Mouse (Mus musculus) spleen, postnatal 4 days (tissue): Measurements from ENCODE around the gene Wnt7b.
A peak's percentile ranks its signal among the peaks of the same experiment; 100 is the strongest.

Experiments
- DNase-seq, 2 experiments: peaks; one replicate each; pipeline ENCODE4 v3.0.0; 2022; ENCODE audit warnings: low spot score in 2 of 2

Gene Wnt7b

DNA sequence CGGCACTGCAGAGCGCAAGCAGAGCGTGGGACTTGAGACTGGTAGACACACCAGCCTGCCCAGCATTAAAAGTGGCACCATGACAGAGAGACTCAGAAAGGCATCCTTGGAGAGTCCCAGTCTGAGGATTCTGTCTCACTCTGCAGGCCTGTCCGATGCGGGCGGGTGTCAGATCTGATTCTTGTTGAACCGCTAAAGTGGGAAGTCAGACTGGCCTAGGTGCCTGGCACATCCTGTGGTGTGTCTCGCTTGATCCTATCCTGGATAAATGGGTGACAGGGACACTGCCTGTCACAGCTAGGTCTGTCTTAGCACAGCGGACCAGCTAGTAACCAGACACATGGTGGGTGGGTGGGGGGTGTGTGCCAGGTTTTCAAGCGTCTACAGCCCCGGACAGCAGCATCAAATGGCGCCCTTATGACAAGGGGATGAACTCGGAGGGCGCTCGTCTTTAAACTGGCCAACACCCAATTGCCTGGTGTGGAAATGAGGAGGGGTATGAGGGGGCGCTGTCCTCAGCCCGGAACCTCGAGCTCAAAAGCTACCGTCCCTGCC lies at the start of gene Wnt7b:
Wnt7b (minus strand) TSS at position 118 of the 555 bp plus-strand sequence.
- DNase-seq, result no peak

DNA sequence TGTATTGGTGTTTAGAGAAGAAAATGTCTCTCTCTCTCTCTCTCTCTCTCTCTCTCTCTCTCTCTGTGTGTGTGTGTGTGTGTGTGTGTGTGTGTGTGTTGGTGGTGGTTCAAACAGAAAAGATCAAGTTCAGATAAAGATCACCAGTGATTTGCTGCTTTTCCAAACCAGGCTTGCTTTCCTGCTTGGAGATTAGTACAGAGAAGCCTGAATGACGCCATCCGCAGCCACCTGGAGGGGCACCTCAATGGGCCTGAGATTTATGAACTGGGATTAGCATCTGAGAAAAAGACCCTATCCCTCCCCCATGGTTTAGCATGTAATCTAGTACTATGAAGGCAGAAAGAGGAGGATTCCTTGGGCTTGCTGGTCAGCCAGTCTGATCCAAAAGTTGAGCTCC lies 49.3 kb upstream of the Wnt7b start:
- DNase-seq, result no peak

DNA sequence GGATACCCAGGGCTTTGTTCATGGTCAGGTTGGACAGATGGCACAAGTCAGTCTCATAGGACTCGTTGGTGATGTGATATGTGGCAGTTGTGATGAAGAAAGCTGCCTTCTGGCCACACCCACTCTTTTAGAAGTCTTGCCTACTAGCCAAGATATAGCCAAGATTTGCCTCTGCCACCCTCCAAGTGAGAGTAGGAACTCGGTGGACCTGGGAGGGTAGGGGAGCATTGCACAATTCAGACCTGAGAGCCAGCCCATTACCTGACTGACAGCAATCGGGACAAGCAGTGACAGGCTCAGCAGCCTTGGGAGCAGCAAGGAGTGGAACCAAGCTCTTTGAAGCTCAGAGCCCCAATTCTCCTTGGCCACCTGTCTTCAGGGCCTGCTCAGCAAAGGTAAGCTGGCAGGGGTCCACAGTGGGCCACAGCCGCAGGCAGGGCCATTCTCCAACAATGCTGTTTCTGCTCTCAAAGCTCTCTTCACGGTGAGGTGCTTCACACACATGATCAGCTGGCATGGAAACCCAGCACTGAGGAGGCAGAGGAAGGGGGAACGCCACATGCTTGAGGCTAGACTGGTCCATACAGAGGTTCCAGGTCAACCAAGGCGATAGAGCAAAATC lies 47.8 kb upstream of the Wnt7b start:
- DNase-seq, result no peak

DNA sequence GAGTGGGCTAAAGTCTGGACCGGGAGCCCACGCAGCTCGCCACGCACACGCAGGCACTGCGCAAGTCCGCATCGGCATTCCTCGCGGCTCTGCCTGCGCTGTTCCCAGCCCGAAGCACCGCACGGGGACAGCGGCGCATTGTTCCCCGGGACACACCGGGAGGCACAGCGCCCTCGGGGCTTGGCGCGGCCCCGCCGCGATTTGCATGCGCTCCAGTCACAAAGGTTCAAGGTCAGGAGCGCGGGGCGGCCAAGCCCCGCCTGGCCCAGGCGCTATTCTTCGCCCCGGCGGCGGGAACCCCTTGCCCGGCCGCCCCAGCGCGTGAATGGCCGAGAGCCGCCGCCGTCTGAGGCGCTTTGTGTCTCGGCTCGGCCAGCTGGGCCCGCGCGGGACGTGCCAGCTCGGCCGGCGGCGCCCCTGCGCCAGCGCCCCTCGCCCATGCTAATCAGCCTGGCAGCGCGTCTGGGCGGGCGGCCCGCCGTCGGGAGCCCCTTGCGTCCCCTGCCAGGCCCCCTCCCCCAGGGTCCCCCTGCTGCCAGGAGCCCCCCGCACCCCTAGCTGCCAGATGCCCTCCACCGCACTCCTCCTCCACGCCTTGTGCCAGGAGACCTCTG lies 43.5 kb upstream of the Wnt7b start:
- no peak for DNase-seq

DNA sequence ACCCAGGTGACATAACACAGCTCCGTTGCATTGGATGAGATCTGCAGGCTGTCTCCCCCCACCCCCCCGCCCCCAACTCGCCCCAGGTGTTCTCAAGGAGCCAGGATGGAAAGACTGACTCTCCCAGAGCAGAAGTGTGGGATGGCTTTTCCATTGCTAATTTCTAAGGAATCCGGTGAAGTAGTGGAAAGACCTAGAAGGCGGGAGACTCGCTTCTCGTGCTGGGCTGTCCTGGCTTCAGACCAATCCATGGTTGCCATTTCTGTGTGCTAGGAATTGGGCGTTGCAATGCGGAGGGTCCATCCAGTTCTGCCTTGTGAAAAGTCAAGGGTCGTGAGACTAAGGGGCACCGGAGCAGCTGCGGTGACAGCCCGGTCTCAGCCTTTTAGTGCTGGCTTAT lies 39.9 kb upstream of the Wnt7b start:
- DNase-seq, result no peak

DNA sequence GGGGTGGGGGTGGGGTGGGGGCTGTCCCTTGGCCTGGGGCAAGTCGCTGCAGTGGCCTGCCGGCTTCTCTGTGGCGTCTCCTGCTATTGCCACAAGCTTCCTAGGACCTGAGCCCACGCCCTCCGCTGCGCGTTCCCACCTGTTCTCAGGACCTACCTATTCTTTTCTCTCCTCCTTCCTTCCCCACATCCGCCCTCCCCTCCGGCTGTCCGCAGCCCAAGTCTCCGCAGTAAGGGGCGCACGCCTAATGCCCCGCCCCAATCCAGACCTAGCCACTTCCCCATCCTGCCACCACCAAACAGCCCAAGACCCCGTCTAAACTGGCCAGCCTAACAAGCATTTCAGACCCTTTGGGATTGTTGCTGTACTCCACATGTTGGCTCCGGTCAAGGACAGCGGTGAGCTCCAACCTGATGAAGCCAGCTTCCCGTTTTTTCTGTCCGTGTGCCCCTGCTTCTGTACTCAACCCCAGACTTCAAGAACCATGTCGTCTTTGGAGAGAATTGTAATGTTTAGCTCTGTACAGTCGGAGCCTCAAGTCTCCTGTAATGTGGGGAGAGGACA lies 33.3 kb upstream of the Wnt7b start:
- no peak for DNase-seq

DNA sequence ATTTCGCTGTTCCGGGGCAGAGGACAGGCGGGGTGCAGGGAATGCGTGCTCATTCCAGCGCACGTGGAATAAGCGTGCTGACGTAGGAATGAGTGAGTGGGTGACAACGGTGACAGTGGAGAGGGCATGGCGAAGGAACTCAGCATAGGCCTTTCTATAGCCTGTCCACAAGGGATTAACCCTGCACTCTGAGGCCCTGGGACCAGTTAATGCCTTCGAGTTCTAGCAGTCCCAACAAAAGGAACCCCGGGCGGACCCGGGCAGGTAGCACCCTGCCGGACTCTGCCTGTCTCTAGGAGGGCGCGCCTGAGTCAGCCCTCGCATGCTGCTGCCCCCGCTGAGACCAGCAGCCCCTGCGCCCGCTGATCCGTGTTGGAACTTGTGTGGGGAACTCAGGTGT lies 32.8 kb upstream of the Wnt7b start:
- DNase-seq, result no peak

DNA sequence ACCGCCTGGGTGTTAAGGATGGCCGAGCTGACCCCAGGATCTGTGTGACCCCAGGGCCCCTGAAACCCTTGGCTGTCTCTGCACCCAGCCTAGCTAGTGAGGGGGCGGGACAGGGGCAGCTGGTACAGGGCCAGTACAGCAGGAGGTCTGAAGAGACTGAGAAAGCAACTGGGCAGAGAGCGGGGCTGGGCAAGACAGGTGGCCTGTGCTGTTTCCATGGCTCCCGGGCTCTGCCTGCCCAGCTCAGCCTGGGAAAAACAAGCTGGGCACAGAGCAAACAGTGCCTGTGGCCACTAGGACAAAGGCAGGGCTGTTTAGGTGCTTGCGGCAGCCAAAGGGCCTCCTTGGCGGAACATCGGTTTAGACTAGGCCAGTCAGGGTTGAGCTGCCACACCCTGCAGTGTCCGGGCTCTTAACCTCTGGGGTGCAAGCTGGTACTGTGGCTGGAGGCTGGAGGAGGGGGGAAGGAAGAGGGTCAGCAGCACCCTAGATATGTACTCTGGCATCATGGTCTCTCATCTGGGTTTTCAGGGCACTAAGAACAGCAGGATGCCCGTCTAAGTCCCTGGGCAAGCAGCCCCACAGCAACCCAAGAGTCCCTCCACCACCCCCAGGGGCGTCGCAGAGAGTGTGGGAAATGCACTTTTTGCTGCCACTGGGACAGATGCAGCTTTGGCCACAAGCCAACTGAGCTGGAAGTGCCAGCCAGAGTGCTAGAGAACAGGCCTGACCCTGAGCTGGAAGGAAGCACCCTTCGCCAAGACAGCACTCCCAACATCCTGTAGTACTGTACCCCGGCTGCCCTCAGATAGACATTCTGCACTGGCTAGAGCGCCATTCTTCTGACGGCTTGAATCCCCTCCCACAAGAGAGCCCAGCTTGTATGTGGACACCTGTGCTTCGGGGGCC lies 31.3 kb upstream of the Wnt7b start:
- no peak for DNase-seq

DNA sequence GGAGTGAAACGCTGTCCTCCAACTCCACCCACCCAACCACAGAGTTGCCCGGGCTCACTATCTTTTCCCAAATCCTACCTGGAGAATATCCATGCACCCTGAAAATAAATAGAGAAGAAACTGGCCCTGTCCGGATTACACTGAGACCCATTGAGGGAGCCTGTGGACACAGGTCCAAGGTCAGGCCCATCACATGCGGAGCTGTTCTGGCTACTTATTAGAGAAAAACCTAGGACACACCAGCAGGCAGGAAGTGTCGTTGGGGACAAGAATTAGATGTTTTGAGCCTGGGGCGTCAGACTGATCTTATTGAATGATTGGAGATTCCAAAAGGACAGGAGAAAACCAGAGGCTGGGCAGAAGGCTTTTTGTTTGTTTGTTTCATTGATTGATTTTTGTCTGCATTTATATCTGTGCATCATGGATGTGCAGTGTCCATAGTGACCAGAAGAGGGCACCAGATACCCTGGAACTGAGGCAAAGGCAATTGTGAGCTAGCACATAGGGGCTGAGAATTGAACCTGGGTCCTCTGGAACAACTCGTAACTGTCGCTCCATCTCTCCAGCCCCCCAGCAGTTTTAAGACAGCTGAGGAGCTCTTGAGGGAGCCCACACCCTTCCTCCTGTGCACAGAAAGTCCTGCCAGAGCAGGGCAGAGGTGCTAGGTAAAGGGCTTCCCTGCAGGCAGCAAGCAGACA lies 30.5 kb upstream of the Wnt7b start:
- DNase-seq, result peak in 1 of 2 experiments; percentile 71

DNA sequence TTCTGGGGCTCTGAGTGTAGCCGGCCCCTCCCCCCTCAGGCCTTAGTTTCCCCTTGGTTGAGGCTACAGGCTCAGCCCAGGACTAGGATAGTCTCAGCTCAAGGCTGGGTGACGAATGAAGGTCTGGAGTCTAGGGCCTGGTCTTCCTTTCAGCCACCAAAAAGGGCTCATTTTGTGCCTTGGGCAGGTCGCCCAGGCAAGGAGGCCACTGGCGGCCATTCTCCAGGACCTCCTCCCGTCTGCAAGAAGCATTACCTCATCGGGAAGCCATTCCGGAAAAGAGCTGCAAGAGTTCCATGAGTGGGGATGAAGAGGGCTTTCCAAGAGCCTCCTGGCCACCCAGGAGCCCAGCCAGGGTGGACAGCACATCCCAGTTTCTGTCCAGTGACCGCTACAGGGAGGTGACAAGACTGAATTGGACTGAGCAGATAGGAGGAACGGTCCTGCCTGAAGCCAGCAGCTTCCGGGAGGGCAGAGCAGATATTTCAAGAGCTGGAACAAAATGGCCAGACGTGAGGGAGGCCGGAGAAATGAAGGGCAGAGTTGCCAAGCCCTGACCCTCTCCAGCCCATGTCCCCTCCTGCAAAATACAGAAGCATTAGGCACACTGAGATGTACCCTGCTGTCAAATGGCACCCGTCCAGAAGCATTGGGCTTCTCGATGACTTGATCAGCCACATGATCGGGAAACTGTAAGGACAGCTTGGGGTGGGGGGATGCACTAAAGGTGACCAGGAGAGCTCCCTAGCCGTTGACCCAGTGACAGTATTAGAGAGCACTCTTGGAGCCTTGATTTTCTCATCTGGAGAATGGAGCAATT lies 29.6 kb upstream of the Wnt7b start:
- no peak for DNase-seq

DNA sequence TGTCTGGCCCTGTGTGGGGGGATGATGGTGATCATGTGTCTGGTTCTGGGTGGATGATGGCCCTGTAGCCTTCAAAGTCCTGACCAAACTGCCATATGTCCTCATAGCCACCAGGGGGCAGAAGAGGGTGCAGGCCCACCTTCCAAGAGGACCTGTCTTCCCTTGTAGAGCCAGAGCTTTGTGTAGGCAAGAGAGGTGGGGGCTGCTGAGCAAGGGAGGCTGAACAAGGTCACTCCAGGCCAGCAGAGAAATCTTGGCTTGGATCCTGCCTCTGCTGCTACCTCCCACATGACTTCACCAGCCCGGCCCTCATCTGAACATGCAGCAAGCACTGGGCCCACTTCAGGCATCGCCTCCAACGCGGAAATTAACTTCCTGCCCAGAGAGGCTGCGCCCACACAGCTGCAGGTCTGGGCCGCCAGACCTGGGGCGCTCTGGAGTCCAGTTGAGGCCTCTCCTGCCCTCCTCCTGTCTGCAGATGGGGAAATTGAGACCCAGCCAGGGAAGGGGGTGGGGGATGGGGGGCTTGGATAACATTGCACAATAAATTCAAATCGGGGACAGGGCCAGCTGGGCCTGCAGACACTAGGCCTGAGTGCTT lies 28.4 kb upstream of the Wnt7b start:
- DNase-seq, result peak; percentile 52 to 79

DNA sequence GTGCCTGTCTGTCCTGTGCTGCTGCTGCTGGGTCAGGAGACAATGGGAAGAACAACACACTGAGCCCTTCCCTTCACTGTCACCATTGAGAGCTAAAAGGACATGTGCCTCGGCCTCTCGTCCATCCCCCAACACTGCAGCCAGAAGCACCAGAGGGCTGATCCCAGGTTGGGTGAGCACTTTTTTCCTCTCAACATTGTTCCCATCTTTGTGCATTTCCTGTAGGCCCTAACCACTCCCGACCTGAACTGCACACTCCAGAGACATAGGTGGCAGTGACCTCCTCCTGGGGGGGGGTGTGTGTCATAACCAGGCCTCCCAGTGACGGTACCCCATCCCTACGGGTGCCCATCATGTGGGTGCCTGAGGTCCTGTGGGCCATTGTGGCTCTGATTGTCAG lies 27.8 kb upstream of the Wnt7b start:
- no peak for DNase-seq

DNA sequence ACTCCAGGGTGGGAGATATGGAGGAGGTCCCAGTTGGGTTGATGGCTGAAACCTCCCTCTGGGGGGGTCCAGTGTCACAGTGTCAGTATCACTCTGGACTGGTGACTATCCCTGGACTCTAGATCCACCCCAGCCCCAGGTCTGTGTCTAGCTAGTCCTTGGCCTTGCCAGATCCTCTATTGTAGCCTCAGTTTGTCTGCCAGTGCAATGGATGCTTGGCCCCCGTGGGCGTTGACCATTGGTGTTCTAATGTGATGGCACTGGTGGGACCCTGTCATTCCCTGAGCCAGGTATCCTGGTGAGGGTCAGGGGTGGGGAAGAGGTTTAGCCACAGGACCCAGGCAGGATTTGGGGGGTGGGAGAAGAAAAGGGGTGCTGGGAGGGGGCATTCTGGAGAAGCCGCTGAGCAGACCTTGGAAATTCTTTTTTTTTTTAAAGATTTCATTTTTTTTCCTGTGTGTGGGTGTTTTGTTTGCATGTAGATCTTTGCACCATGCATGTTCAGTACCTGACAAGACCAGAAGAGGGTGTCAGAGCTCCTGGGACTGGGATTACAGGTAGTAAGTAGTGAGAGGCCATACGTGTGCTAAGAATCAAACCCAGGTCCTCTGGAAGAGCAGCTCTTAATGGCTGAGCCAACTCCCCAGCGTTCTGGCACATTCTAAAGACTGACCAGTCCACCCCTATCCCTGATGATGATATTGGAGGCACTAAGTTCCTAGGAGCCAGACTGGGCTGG lies 27.2 kb upstream of the Wnt7b start:
- no peak for DNase-seq

DNA sequence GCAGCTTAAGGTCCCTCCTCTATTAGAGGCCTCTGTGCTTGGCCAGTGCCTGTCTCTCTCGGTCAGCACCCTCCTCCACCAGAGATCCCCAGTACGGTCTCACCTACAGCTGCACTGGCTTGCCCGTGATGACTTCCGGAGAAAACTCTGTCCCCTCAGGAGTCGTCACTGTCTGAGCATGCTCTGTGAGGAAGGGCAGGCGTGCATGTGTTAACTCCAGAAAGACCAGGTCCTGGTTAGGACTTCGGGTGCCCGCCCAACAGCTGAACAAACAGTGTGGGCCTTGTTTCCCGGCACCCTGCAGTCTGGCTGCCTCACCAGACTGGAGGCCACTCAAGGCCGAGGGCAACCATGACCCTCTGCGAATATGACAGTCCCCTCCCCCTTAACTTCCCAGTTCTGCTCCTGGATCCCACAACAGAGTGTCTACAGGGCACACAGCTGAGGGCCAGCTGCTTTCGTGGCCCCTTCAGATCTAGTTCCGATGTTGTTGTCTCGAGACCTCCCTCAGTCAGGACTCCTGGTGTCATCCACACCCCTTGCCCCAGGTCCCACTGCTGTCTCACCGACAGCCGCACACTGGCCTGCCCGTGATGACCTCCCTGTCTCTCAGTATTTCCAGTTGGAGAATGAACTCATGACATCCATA lies 23.8 kb upstream of the Wnt7b start:
- no peak for DNase-seq

DNA sequence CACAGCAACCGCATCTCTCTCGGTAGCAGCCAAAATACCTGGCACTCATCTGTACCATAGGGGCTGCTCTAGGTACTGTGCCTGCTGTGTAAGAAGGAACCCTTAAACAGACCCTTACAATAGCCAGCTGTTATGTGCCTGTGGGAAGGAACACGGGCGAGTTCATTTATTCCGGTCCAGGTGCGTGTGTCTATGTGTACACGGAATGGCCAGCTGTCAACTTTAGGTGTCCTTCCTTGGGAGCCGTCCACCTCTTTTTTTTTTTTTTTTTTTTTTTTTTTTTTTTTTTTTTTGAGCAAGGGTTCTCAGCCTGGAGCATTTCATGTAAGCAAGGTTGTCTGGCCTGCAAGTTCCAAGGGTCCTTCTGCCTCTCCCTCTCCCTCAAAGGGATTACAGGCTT lies 22.7 kb upstream of the Wnt7b start:
- no peak for DNase-seq

DNA sequence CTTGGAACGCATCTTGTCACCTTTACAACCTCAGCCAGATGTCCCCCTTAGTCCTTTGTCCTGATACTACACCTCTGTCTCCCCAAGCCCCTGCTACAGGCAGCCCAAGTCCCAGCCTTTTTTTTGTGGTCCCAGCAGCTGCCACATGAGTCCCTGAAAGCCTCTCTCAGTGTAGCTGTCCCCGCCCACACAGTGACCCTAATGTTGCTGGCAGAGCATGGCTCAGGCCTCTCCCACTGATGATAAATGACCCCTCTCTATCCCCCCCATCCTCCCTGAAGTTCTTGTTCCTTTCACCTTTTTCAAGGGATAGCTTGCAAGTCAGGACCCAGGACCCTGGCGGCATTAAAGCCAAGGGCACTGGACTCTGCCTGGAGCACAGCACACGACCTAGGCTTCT lies 22.2 kb upstream of the Wnt7b start:
- no peak for DNase-seq

DNA sequence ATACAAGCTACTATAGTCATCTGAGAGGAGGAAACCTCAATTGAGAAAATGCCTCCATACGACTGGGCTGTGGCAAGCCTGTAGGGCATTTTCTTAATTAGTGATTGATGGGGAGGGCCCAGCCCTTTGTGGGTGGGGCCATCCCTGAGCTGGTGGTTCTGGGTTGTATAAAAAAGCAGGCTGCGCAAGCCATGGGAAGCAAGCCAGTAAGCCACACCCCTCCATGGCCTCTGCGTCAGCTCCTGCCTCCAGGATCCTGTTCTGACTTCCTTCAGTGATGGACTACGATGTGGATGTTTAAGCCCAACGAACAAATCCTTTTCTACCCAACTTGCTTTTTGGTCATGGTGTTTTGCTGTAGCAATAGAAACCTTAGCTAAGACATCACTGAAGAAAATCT lies 21.1 kb upstream of the Wnt7b start:
- no peak for DNase-seq

DNA sequence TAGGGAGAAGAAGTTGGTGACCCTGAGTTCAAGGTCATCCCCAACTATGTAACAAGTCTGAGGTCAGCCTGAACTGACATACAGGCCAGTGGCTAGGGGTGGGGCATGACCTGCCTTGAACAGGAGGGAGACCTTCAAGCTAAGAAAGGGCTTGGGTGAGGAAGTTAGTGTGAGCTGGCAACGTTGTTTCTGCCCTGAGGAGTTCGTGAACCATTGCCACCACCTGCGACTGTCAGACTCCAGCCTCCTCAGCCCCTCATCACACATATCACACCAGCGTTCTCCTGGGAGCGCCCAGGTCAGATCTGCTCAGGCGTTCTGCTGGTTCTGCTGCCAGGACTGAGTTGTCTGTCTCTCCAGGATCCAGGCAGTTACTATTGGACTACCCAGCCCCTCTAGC lies 20.5 kb upstream of the Wnt7b start:
- DNase-seq, result no peak

DNA sequence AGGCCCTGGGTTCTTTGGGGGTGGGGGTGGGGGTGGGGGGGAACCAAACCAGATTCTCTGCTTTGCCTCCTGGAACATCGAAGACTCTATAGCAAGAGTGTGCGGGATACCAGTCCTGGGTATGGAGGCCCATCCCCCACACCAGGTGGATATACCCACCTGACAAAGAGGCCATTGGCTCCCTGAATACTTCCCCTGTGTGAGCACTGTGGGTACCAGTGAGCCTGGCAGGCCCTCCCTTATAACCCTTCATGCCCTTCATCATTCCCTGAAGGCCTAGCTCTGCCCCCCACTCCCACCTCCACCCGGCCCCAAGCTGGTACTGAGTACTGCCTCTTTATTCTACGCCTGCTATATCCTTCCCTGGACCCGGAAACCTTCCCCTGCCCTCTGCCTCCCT lies 19.7 kb upstream of the Wnt7b start:
- DNase-seq, result no peak
